Mouse (Mus musculus) hindbrain, postnatal 0 days (tissue): ENCODE results near the gene Ralgps2. TPM values are rescaled to one million over a fixed set of nuclear protein-coding genes. Genes with fewer than 3 reads are reported as not detected.

ENCODE experiments used
- ATAC-seq: fragments of 200-750 bp; cut with Nextera tagmentation; 2 replicates; pipeline ENCODE4 v1.8.0; 2017; ENCODE audit warnings: mild to moderate bottlenecking, moderate TSS enrichment, moderate library complexity
- DNase-seq: peaks from one replicate; pipeline ENCODE4 v3.0.0-alpha.2; 2015; ENCODE audit warnings: low spot score
- H3K27ac ChIP-seq: fragments of 300-500 bp; sonication (generic); 2 replicates; pipeline ENCODE4 v1.5.1; 2014; ENCODE audit warnings: mild to moderate bottlenecking
- H3K27me3 ChIP-seq: fragments of 300-500 bp; sonication (generic); 2 replicates; pipeline ENCODE4 v1.6.1; 2014; ENCODE audit warnings: low read length, mixed read lengths; ENCODE audit not compliant: insufficient read depth
- H3K36me3 ChIP-seq: fragments of 300-500 bp; sonication (generic); 2 replicates; pipeline ENCODE4 v1.6.1; 2014; ENCODE audit warnings: low read length, mixed read lengths; ENCODE audit not compliant: insufficient read depth
- H3K4me1 ChIP-seq: fragments of 300-500 bp; sonication (generic); 2 replicates; pipeline ENCODE4 v1.6.1; 2014; ENCODE audit warnings: antibody characterized with exemption, low read length, mixed read lengths; ENCODE audit not compliant: insufficient read depth
- H3K4me2 ChIP-seq: fragments of 300-500 bp; sonication (generic); 2 replicates; pipeline ENCODE4 v1.6.1; 2014; ENCODE audit warnings: low read depth, mild to moderate bottlenecking, low read length, moderate library complexity, mixed read lengths
- H3K4me3 ChIP-seq: fragments of 300-500 bp; sonication (generic); 2 replicates; pipeline ENCODE4 v1.5.1; 2014; ENCODE audit warnings: low read length
- H3K9ac ChIP-seq: fragments of 300-500 bp; sonication (generic); replicated peaks from 2 replicates; pipeline ENCODE4 v1.6.1; 2014; ENCODE audit warnings: mild to moderate bottlenecking, low read length, moderate library complexity, mixed read lengths
- H3K9me3 ChIP-seq: fragments of 300-500 bp; sonication (generic); 2 replicates; pipeline ENCODE4 v1.6.1; 2016; ENCODE audit warnings: low read length, mixed read lengths
- CTCF ChIP-seq: IDR thresholded peaks from 2 replicates; pipeline ENCODE4 v1.5.1; 2016; ENCODE audit warnings: antibody characterized with exemption, control low read depth, low read depth
- WGBS: fragments of 180-500 bp; shearing (Covaris S2); extraction: QIAGEN DNeasy Blood & Tissue Kit; methylation state at CpG from one replicate; pipeline ENCODE4 v1.1.7; 2014; 5-methylcytosine and 5-hydroxymethylcytosine counted together
- polyA plus RNA-seq: library from polyadenylated mRNA; unstranded; fragments of >200 nt; fragmentation: Nextera tagmentation; extraction: Ambion mirVana; gene quantifications from 2 replicates; pipeline ENCODE4 v1.2.1, GENCODE M21; 2015
- total RNA-seq: library from RNA; depleted of rRNA; stranded (reverse); fragments of >200 nt; gene quantifications from 2 replicates; pipeline ENCODE4 v1.2.3, GENCODE M21; 2014

The Ralgps2 gene
- total and polyA plus RNA-seq, 2 experiments from 2014 or later, result 52.8 to 70.1 TPM

GRCm38 (mm10) chr1:156955926-156956760, 16.7 kb upstream of the Ralgps2 start:
- no peaks in the 10 kb centered on the region for H3K36me3 ChIP-seq
- 64% methylated on average over 17 of the region's 17 CpGs for WGBS
- H3K4me3 ChIP-seq, result no peak overlapping the region
- H3K9me3 ChIP-seq, result no peaks in the 10 kb centered on the region
- no peak for TF ChIP-seq CTCF
- H3K9ac ChIP-seq, result no peak overlapping the region
- no peaks in the 10 kb centered on the region for H3K27me3 ChIP-seq
- DNase-seq (no peak), ATAC-seq (no peak)
- H3K4me1 ChIP-seq, result no peaks in the 10 kb centered on the region
- no peak overlapping the region for H3K4me2 ChIP-seq
- H3K27ac ChIP-seq, result no peak overlapping the region

- TF ChIP-seq CTCF, result no peak
- no peaks in the 10 kb centered on the region for H3K4me1 ChIP-seq
These were observed 14.8 kb upstream of the Ralgps2 start for GRCm38 (mm10) chr1:156954216-156954615.

GRCm38 (mm10) chr1:156950354-156950753, 10.9 kb upstream of the Ralgps2 start:
- Histone ChIP-seq H3K27me3 (no peaks in the 10 kb centered on the region), H3K36me3 (no peaks in the 10 kb centered on the region), H3K4me3 (no peak overlapping the region), H3K9ac (no peak overlapping the region), H3K27ac (no peak overlapping the region), H3K9me3 (no peaks in the 10 kb centered on the region), H3K4me1 (no peaks in the 10 kb centered on the region), H3K4me2 (no peak overlapping the region)
- no peak for DNase-seq
- 65% methylated on average over 5 of the region's 5 CpGs for WGBS
- no peak for ATAC-seq
- TF ChIP-seq CTCF, result no peak

More at GRCm38 (mm10) chr1:156954216-156954615, 14.8 kb upstream of the Ralgps2 start:
- Histone ChIP-seq H3K4me2 (no peak overlapping the region), H3K27me3 (no peaks in the 10 kb centered on the region), H3K27ac (no peak overlapping the region), H3K4me3 (no peak overlapping the region), H3K9ac (no peak overlapping the region), H3K36me3 (no peaks in the 10 kb centered on the region), H3K9me3 (no peaks in the 10 kb centered on the region)
- 98% methylated on average over 12 of the region's 12 CpGs for WGBS
- DNase-seq (no peak), ATAC-seq (no peak)

GRCm38 (mm10) chr1:156940584-156940983, 1.2 kb upstream of the Ralgps2 start:
- peak overlapping the region; percentile 97; the same call in 1 of the 2 replicates for H3K9ac ChIP-seq
- H3K4me2 ChIP-seq, result peak overlapping the region; percentile 83
- ATAC-seq (no peak), DNase-seq (no peak)
- 46% methylated on average over 7 of the region's 7 CpGs for whole genome bisulfite sequencing
- H3K27me3 ChIP-seq, result no peaks in the 10 kb centered on the region
- H3K4me3 ChIP-seq, result peak overlapping the region; percentile 94
- TF ChIP-seq CTCF, result no peak
- no peaks in the 10 kb centered on the region for H3K9me3 ChIP-seq
- peak overlapping the region; percentile 96; the same call in 1 of the 2 replicates for H3K27ac ChIP-seq
- peaks cover 6% of the 10 kb centered on the region; the same call in 1 of the 2 replicates for H3K4me1 ChIP-seq
- H3K36me3 ChIP-seq, result no peaks in the 10 kb centered on the region

- Histone ChIP-seq H3K4me3 (peak overlapping the region; percentile 94), H3K9me3 (no peaks in the 10 kb centered on the region), H3K9ac (peak overlapping the region; percentile 97), H3K27me3 (no peaks in the 10 kb centered on the region), H3K36me3 (no peaks in the 10 kb centered on the region), H3K27ac (peak overlapping the region; percentile 96), H3K4me1 (peaks cover 6% of the 10 kb centered on the region; the same call in 1 of the 2 replicates), H3K4me2 (peak overlapping the region; percentile 83)
- peak; percentile 53 for TF ChIP-seq CTCF
- WGBS, result 2% methylated on average over 8 of the region's 8 CpGs
- ATAC-seq (peak; percentile 19; the same call in 1 of the 2 replicates), DNase-seq (peak; percentile 26)
These were observed 706 bp upstream of the Ralgps2 start for GRCm38 (mm10) chr1:156940142-156940522.

GRCm38 (mm10) chr1:156938705-156939242, 652 bp downstream of the Ralgps2 start:
- no peaks in the 10 kb centered on the region for H3K9me3 ChIP-seq
- H3K36me3 ChIP-seq, result no peaks in the 10 kb centered on the region
- DNase-seq (peak; percentile 87), ATAC-seq (peak; percentile 83)
- peaks cover 6% of the 10 kb centered on the region; the same call in 1 of the 2 replicates for H3K4me1 ChIP-seq
- H3K27ac ChIP-seq, result peak overlapping the region; percentile 96
- under 1% methylated on average over 49 of the region's 51 CpGs for WGBS
- TF ChIP-seq CTCF, result no peak
- peak overlapping the region; percentile 97 for H3K9ac ChIP-seq
- H3K27me3 ChIP-seq, result no peaks in the 10 kb centered on the region
- H3K4me2 ChIP-seq, result peak overlapping the region; percentile 83
- peak overlapping the region; percentile 94 for H3K4me3 ChIP-seq
